Mouse (Mus musculus): ENCODE data around the gene Fntb. TPM values are rescaled to one million over a fixed set of nuclear protein-coding genes. Genes with fewer than 3 reads are reported as not detected.

Fntb gene
- polyA plus RNA-seq, 1 experiment from 2014 or later = 22.8 TPM

- no peaks in the 10 kb centered on the region for H3K36me3 ChIP-seq (ENCODE audit: control insufficient read depth, insufficient read depth)
- no peaks in the 10 kb centered on the region for H3K9me3 ChIP-seq (replicated peaks; ENCODE audit: control insufficient read depth, low read length)
- 72% methylated on average over 7 of the region's 7 CpGs for WGBS (ENCODE audit: insufficient replicate concordance)
- no peak overlapping the region for H3K4me3 ChIP-seq (ENCODE audit: low read depth, low read length)
- H3K9ac ChIP-seq (ENCODE audit: low read depth, low read length) = no peak overlapping the region
- H3K4me2 ChIP-seq (ENCODE audit: low read depth, low read length) = no peak overlapping the region
- no peaks in the 10 kb centered on the region for H3K4me1 ChIP-seq (ENCODE audit: control insufficient read depth, low read depth, low read length)
- H3K27me3 ChIP-seq (ENCODE audit: control insufficient read depth, insufficient read depth, low read depth, low read length) = no peaks in the 10 kb centered on the region
- ATAC-seq (ENCODE audit: low read depth) = no peak
- no peak overlapping the region for H3K27ac ChIP-seq (ENCODE audit: low read length)
These were observed 130.4 kb downstream of the Fntb start for GRCm38 (mm10) chr12:76895777-76896176.

DNA sequence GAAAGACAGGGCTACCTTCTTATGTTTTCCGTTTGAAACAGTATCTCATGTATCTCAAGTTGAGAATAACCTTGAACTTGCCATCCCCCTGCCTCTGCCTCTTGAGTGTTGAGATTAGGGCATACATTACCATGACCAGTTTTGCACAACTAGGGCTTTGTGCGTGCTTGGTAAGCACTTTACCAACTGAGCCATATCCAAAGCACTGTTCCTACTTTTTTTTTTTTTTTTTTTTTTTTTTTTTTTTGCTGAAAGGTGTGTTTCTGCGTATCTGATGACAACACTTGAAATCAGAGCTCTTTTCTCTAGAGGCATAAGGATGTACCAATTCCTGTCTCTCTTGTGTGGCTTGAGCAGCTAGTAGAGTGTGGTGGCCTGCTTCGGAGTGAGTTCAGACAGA lies 131.2 kb downstream of the Fntb start:
- Histone ChIP-seq H3K9ac (ENCODE audit: low read depth, low read length) (no peak overlapping the region), H3K27me3 (ENCODE audit: control insufficient read depth, insufficient read depth, low read depth, low read length) (no peaks in the 10 kb centered on the region), H3K27ac (ENCODE audit: low read length) (no peak overlapping the region), H3K4me1 (ENCODE audit: control insufficient read depth, low read depth, low read length) (no peaks in the 10 kb centered on the region), H3K4me2 (ENCODE audit: low read depth, low read length) (no peak overlapping the region), H3K36me3 (ENCODE audit: control insufficient read depth, insufficient read depth) (no peaks in the 10 kb centered on the region; the same call in 1 of the 2 replicates), H3K4me3 (ENCODE audit: low read depth, low read length) (no peak overlapping the region), H3K9me3 (replicated peaks; ENCODE audit: control insufficient read depth, low read length) (no peaks in the 10 kb centered on the region)
- 85% methylated on average over 4 of the region's 4 CpGs for WGBS (ENCODE audit: insufficient replicate concordance)
- no peak for ATAC-seq (ENCODE audit: low read depth)

GRCm38 (mm10) chr12:76897006-76897405 lies 131.6 kb downstream of the Fntb start:
- Histone ChIP-seq H3K9me3 (replicated peaks; ENCODE audit: control insufficient read depth, low read length) (no peaks in the 10 kb centered on the region), H3K4me3 (ENCODE audit: low read depth, low read length) (no peak overlapping the region), H3K4me1 (ENCODE audit: control insufficient read depth, low read depth, low read length) (peaks cover 4% of the 10 kb centered on the region), H3K27ac (ENCODE audit: low read length) (no peak overlapping the region), H3K27me3 (ENCODE audit: control insufficient read depth, insufficient read depth, low read depth, low read length) (no peaks in the 10 kb centered on the region), H3K9ac (ENCODE audit: low read depth, low read length) (no peak overlapping the region), H3K4me2 (ENCODE audit: low read depth, low read length) (no peak overlapping the region), H3K36me3 (ENCODE audit: control insufficient read depth, insufficient read depth) (no peaks in the 10 kb centered on the region; the same call in 1 of the 2 replicates)
- WGBS (ENCODE audit: insufficient replicate concordance) = 85% methylated on average over 10 of the region's 10 CpGs
- ATAC-seq (ENCODE audit: low read depth) = no peak

DNA sequence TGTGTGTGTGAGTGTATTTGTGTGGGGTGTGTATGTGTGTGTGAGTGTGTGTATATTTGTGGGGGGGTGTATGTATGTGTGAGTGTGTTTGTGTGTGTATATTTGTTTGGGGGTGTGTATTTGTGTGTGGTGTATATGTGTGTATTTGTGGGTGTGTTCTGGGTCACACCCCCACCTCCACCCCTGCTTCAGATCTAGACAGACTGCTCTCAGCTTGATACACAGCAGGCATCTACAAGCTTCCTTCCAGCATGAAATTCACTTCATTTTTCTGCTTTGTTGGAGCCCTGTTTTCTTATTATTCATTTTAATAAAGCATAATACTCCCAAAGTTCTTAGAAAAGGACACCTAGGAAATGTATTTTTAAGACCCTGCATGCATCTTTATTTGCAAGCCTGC lies 132.8 kb downstream of the Fntb start:
- Histone ChIP-seq H3K4me3 (ENCODE audit: low read depth, low read length) (no peak overlapping the region), H3K36me3 (ENCODE audit: control insufficient read depth, insufficient read depth) (no peaks in the 10 kb centered on the region; the same call in 1 of the 2 replicates), H3K27me3 (ENCODE audit: control insufficient read depth, insufficient read depth, low read depth, low read length) (no peaks in the 10 kb centered on the region), H3K4me1 (ENCODE audit: control insufficient read depth, low read depth, low read length) (peaks cover 8% of the 10 kb centered on the region), H3K4me2 (ENCODE audit: low read depth, low read length) (no peak overlapping the region), H3K9ac (ENCODE audit: low read depth, low read length) (no peak overlapping the region), H3K27ac (ENCODE audit: low read length) (no peak overlapping the region), H3K9me3 (replicated peaks; ENCODE audit: control insufficient read depth, low read length) (no peaks in the 10 kb centered on the region)
- ATAC-seq (ENCODE audit: low read depth) = no peak

DNA sequence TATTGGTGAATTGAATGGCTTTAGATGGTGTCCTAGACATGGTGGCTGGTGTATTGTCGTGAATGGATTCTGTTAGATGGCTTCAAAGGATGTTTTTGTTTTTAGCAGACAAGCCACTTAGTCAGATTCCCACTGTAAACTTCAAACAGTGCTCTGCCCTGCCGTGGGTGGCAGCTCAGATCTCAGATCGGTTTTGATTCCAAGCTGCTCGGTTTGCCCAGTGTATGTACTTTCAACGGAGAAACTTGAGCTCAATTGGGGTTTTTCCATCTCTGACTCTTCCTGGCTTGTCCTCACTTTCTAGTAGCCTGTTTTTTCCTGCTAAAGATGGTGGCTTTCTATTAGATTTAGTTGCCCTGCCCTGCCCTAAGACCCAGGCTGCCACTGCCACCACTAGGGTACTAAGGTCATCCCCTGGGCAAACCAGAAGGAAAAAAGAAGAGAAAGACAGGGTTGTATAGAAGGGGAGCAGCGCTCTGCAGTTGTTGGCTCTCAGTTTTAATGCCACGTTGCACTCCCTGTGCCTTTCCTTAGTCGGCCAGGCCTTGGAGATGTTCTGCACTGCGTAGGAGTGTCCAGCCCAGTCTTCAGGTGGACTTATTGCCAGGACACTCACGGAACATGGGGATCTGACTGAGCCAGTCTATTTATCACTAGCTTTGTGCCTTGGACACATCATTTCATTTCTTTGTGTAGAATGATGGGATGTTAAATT lies 134.0 kb downstream of the Fntb start:
- H3K36me3 ChIP-seq (ENCODE audit: control insufficient read depth, insufficient read depth) = no peaks in the 10 kb centered on the region; the same call in 1 of the 2 replicates
- no peak overlapping the region for H3K4me3 ChIP-seq (ENCODE audit: low read depth, low read length)
- no peak overlapping the region for H3K9ac ChIP-seq (ENCODE audit: low read depth, low read length)
- no peaks in the 10 kb centered on the region for H3K27me3 ChIP-seq (ENCODE audit: control insufficient read depth, insufficient read depth, low read depth, low read length)
- H3K9me3 ChIP-seq (replicated peaks; ENCODE audit: control insufficient read depth, low read length) = no peaks in the 10 kb centered on the region
- ATAC-seq (ENCODE audit: low read depth) = no peak
- H3K4me1 ChIP-seq (ENCODE audit: control insufficient read depth, low read depth, low read length) = peaks cover 8% of the 10 kb centered on the region
- no peak overlapping the region for H3K4me2 ChIP-seq (ENCODE audit: low read depth, low read length)
- 83% methylated on average over 10 of the region's 10 CpGs for WGBS (ENCODE audit: insufficient replicate concordance)
- H3K27ac ChIP-seq (ENCODE audit: low read length) = no peak overlapping the region

DNA sequence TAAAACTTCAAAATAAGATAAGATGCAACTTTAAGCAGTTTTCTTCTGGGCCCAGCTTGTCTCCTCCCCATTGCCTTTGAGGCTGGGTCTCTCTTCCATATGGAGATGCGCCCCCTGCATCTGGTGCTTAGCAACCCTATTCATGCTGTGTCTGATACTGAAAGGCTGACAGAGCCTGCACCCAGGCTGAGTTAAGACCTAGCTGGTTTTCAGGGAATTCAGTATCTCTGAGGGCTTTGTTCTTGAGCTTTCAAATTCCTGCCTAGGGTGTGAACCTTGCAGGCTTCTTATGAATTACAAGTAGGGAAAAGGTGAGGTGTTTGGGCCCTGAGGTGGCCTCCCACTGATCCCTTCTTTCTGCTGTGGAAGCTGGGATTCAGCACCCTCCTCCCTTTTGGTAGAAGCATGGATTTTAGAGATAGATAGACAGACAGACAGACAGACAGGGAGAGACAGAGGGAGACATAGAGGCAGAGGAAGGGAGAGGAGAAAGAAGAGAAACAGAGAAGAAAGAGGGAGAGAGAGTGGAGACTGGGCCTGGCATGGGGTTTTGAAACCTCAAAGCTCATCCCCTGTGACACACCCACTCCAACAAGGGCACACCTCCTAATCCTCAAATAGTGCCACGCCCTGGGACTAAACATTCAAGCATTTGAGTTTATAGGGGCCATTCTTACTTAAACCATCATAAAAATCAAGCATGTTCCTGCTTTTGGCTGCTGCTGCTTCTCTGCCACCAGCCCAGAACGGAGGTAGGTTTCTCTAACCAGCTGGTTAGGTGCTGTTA lies 136.3 kb downstream of the Fntb start:
- no peak overlapping the region for H3K4me3 ChIP-seq (ENCODE audit: low read depth, low read length)
- 75% methylated on average over 3 of the region's 3 CpGs for WGBS (ENCODE audit: insufficient replicate concordance)
- no peaks in the 10 kb centered on the region; the same call in 1 of the 2 replicates for H3K36me3 ChIP-seq (ENCODE audit: control insufficient read depth, insufficient read depth)
- peaks cover 21% of the 10 kb centered on the region for H3K4me1 ChIP-seq (ENCODE audit: control insufficient read depth, low read depth, low read length)
- no peak overlapping the region for H3K27ac ChIP-seq (ENCODE audit: low read length)
- ATAC-seq (ENCODE audit: low read depth) = no peak
- no peak overlapping the region for H3K9ac ChIP-seq (ENCODE audit: low read depth, low read length)
- H3K9me3 ChIP-seq (replicated peaks; ENCODE audit: control insufficient read depth, low read length) = no peaks in the 10 kb centered on the region
- no peaks in the 10 kb centered on the region for H3K27me3 ChIP-seq (ENCODE audit: control insufficient read depth, insufficient read depth, low read depth, low read length)
- no peak overlapping the region for H3K4me2 ChIP-seq (ENCODE audit: low read depth, low read length)

DNA sequence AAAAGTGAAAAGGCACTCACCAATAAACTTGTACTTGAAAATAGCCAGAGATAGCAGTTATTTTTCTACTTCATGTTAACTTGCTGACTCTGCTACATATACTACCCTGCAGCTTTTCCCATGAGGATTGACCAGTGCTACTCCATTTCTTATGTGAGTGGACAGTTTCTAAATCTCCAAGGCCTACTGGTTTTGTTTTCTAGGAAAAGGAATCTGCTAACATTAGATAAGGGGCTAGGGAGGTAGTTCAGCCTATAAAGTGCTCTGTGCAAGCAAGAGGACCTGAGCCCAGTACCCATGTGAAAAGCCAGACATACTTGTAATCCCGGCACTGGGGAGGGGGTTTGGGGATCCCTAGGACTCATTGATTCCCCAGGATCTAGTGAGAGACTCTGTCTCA lies 140.9 kb downstream of the Fntb start:
- Histone ChIP-seq H3K27ac (ENCODE audit: low read length) (peak overlapping the region; percentile 71), H3K36me3 (ENCODE audit: control insufficient read depth, insufficient read depth) (no peaks in the 10 kb centered on the region; the same call in none of the 2 replicates), H3K27me3 (ENCODE audit: control insufficient read depth, insufficient read depth, low read depth, low read length) (no peaks in the 10 kb centered on the region), H3K4me3 (ENCODE audit: low read depth, low read length) (peak overlapping the region; percentile 28; the same call in 1 of the 2 replicates), H3K9ac (ENCODE audit: low read depth, low read length) (peak overlapping the region; percentile 23; the same call in 1 of the 2 replicates), H3K4me1 (ENCODE audit: control insufficient read depth, low read depth, low read length) (peaks cover 52% of the 10 kb centered on the region), H3K4me2 (ENCODE audit: low read depth, low read length) (peak overlapping the region; percentile 65), H3K9me3 (replicated peaks; ENCODE audit: control insufficient read depth, low read length) (no peaks in the 10 kb centered on the region)
- 48% methylated on average over 1 of the region's 1 CpGs for WGBS (ENCODE audit: insufficient replicate concordance)
- no peak for ATAC-seq (ENCODE audit: low read depth)

DNA sequence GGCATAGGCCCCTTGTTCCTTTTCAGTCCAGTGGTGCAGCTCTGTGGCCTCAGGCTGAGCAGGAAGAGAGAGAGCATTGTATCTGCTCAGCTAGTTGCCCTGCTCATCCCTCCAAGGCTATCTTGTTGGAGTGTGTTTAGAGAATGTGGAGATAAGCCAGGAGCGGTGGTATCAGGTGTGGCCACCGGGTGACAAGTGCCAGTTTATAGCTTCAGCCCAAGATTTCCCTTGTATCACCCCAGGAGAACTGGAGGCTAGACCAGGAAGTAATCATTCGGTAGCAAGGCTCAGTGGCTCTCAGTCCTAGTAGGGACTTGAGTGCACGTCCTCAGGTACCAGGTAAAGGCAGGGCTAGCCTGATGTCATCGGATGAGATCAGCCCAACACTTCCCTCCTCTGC lies 143.8 kb downstream of the Fntb start:
- Histone ChIP-seq H3K4me1 (ENCODE audit: control insufficient read depth, low read depth, low read length) (peaks cover 55% of the 10 kb centered on the region), H3K9ac (ENCODE audit: low read depth, low read length) (peak overlapping the region; percentile 78), H3K36me3 (ENCODE audit: control insufficient read depth, insufficient read depth) (no peaks in the 10 kb centered on the region; the same call in 1 of the 2 replicates), H3K9me3 (replicated peaks; ENCODE audit: control insufficient read depth, low read length) (no peaks in the 10 kb centered on the region), H3K27ac (ENCODE audit: low read length) (peak overlapping the region; percentile 98), H3K27me3 (ENCODE audit: control insufficient read depth, insufficient read depth, low read depth, low read length) (no peaks in the 10 kb centered on the region), H3K4me3 (ENCODE audit: low read depth, low read length) (peak overlapping the region; percentile 74), H3K4me2 (ENCODE audit: low read depth, low read length) (peak overlapping the region; percentile 65)
- WGBS (ENCODE audit: insufficient replicate concordance) = 28% methylated on average over 5 of the region's 5 CpGs
- ATAC-seq (ENCODE audit: low read depth) = peak; percentile 90
